Mouse (Mus musculus) cerebellum, adult 2 months (tissue): ENCODE measurements around the gene Klhl7. TPM values are rescaled to one million over a fixed set of nuclear protein-coding genes. Genes with fewer than 3 reads are reported as not detected.

Experiments used
- DNase-seq, 2 experiments: peaks; one replicate each; pipeline ENCODE4 v3.0.0; 2021
- H3K27ac ChIP-seq: fragments of 200-500 bp; 2 replicates; pipeline ENCODE4 v1.5.1; 2012; ENCODE audit warnings: low read length, control low read depth, inconsistent platforms; ENCODE audit not compliant: insufficient read depth
- H3K27me3 ChIP-seq: fragments of 200-500 bp; 2 replicates; pipeline ENCODE4 v1.6.1; 2012; ENCODE audit warnings: inconsistent platforms, mild to moderate bottlenecking, low read length, moderate library complexity; ENCODE audit not compliant: control insufficient read depth, insufficient read depth
- H3K4me1 ChIP-seq: fragments of 200-500 bp; 2 replicates; pipeline ENCODE4 v1.6.1; 2011; ENCODE audit warnings: low read length; ENCODE audit not compliant: control insufficient read depth, insufficient read depth
- H3K4me3 ChIP-seq: fragments of 200-500 bp; replicated peaks from 2 replicates; pipeline ENCODE3; 2011; ENCODE audit warnings: mild to moderate bottlenecking, low read depth, low read length, control low read depth; ENCODE audit not compliant: insufficient read depth
- CTCF ChIP-seq: fragments of 200-500 bp; IDR thresholded peaks from 2 replicates; pipeline ENCODE4 v1.5.1; 2011; ENCODE audit warnings: low read depth, mild to moderate bottlenecking, control low read depth, low read length, moderate library complexity, borderline replicate concordance; ENCODE audit not compliant: insufficient read depth
- POLR2A ChIP-seq: fragments of 200-500 bp; IDR thresholded peaks from 2 replicates; pipeline ENCODE4 v1.6.1; 2011; ENCODE audit warnings: low read length, control low read depth, borderline replicate concordance; ENCODE audit not compliant: insufficient read depth
- WGBS: fragments of 180-500 bp; shearing (Covaris S2); methylation state at CpG from one replicate; pipeline ENCODE4 v1.1.7; 2018; 5-methylcytosine and 5-hydroxymethylcytosine counted together
- polyA plus RNA-seq: library from polyadenylated mRNA; depleted of rRNA; stranded (reverse); fragments of >200 nt; gene quantifications from 2 replicates; pipeline ENCODE4 v1.2.3, GENCODE M21; 2012

Klhl7 gene
- polyA plus RNA-seq, 1 experiment: 49.8 TPM

- no peaks in the 10 kb centered on the region; the same call in 1 of the 2 replicates for H3K4me1 ChIP-seq
- no peaks in the 10 kb centered on the region for H3K27me3 ChIP-seq
- TF ChIP-seq POLR2A: no peak
- TF ChIP-seq CTCF: no peak
- DNase-seq: no peak
- no peak overlapping the region for H3K27ac ChIP-seq
- whole genome bisulfite sequencing: 77% methylated on average over 1 of the region's 1 CpGs
- H3K4me3 ChIP-seq: no peak overlapping the region
These were observed 23.8 kb downstream of the Klhl7 start for GRCm38 (mm10) chr5:24124175-24124574.

DNA sequence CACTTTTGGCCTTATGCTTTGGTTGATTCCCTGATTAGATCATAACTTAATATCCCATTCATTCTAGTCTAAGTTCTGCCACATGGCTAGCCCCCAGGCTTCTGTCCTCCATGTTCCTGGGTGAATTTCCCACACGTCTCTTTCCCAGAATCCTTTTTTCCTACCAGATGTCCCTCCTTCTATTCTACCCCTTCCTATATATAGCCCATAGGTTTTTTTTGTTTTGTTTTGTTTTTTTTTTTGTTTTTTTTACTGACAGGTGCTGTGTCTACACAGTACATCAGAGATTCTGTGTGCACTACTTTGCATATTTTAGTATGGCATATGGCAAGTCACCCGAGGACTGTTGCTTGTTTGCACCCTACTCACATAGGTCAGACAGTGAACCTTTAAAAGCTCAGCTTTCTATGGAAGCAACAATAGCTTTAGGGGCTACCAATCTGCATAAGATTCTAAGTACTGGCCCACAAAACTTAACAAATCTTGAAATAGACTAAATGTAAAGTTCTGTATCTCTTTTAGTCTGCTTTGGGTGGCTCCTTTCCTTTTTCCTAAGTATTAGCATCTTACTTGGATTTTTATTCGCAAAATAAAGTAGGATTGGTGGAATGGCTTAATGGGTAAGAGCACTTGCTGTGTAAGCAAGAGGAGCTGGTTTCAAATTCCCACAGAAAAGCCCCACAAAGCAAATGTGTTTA is 24.3 kb downstream of the Klhl7 start:
- no peak overlapping the region for H3K27ac ChIP-seq
- DNase-seq: no peak
- 56% methylated on average over 3 of the region's 3 CpGs for WGBS
- TF ChIP-seq CTCF (no peak), POLR2A (no peak)
- no peaks in the 10 kb centered on the region for H3K27me3 ChIP-seq
- H3K4me1 ChIP-seq: no peaks in the 10 kb centered on the region; the same call in 1 of the 2 replicates
- H3K4me3 ChIP-seq: no peak overlapping the region

DNA sequence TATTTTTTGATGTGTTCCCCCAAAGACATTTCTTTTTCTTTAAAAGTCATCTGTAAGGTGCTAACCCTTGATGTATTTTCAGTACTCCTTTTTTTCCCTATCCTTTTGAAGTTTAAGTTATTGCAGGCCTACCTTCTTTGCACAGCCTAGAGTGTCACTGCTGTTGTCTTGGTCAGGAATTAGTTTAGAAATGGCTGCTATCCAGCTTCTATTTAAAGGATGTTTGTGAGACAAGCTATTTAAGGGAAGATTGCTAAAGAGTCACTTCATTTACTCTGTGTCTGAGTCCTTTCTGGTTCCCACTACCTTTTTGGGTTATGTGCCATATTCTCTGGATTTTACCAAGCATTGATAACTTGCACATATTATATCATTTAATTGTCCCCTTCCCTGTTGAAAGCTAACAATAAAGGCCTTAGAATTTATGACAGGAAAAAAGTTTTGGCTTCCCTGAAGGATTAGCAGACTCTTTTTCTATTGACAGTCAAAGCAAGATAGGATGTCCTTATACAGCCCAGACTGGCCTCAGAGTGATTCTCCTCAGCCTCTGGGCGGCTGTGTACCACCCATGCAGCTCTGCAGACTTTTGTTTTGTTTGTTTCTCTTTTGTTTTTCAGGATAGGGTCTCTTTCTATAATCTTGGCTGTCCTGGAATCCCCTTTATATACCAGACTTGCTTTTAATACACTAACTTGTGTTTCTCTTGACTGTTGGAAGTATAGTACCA is 25.7 kb downstream of the Klhl7 start:
- no peaks in the 10 kb centered on the region for H3K27me3 ChIP-seq
- no peak overlapping the region for H3K27ac ChIP-seq
- H3K4me1 ChIP-seq: no peaks in the 10 kb centered on the region; the same call in 1 of the 2 replicates
- TF ChIP-seq POLR2A: no peak
- no peak for TF ChIP-seq CTCF
- no peak for DNase-seq
- 78% methylated on average over 1 of the region's 1 CpGs for WGBS
- H3K4me3 ChIP-seq: no peak overlapping the region

DNA sequence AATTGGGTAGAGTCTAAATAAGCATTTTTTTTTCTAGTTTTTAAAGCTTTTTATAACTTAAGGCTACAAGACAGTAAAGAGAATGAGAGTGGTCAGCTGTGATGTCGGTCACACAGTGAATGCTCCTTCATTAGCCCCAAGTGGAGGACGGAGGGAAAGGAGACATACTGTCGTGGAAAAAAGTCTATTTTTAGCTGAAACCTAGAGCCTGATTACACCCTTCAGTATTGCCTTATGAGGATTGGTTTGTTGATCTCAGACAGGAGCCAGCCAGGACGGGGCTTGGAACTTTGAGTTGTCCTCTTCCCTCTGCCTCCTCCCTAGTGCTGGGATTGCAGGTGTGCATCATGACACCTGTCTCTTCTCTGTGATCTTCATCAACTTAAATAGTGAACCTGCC is 26.6 kb downstream of the Klhl7 start:
- TF ChIP-seq CTCF (no peak), POLR2A (no peak)
- no peak for DNase-seq
- no peaks in the 10 kb centered on the region; the same call in 1 of the 2 replicates for H3K4me1 ChIP-seq
- 52% methylated on average over 4 of the region's 4 CpGs for WGBS
- H3K27ac ChIP-seq: no peak overlapping the region
- no peaks in the 10 kb centered on the region for H3K27me3 ChIP-seq
- H3K4me3 ChIP-seq: no peak overlapping the region

- TF ChIP-seq CTCF (no peak), POLR2A (no peak)
- Histone ChIP-seq H3K4me3 (no peak overlapping the region), H3K27ac (no peak overlapping the region), H3K4me1 (no peaks in the 10 kb centered on the region), H3K27me3 (no peaks in the 10 kb centered on the region)
- WGBS: 93% methylated on average over 5 of the region's 5 CpGs
- no peak for DNase-seq
These were observed 46.6 kb downstream of the Klhl7 start for GRCm38 (mm10) chr5:24146964-24147363.

- TF ChIP-seq CTCF (no peak), POLR2A (no peak)
- no peaks in the 10 kb centered on the region for H3K27me3 ChIP-seq
- DNase-seq: no peak
These were observed 51.8 kb downstream of the Klhl7 start for GRCm38 (mm10) chr5:24152199-24152598.

GRCm38 (mm10) chr5:24156774-24157173 is 56.4 kb downstream of the Klhl7 start:
- Histone ChIP-seq H3K4me3 (no peak overlapping the region), H3K27ac (no peak overlapping the region), H3K27me3 (no peaks in the 10 kb centered on the region), H3K4me1 (no peaks in the 10 kb centered on the region)
- 92% methylated on average over 6 of the region's 6 CpGs for WGBS
- DNase-seq: no peak
- TF ChIP-seq CTCF: no peak
- no peak for TF ChIP-seq POLR2A

More at GRCm38 (mm10) chr5:24152199-24152598, 51.8 kb downstream of the Klhl7 start:
- Histone ChIP-seq H3K27ac (no peak overlapping the region), H3K4me3 (no peak overlapping the region), H3K4me1 (no peaks in the 10 kb centered on the region)
